Mouse (Mus musculus) sigmoid colon, adult 10 weeks (tissue): ENCODE measurements around the gene Acp5. TPM values are rescaled to one million over a fixed set of nuclear protein-coding genes. Genes with fewer than 3 reads are reported as not detected.

Source experiments
- polyA plus RNA-seq: library from polyadenylated mRNA; stranded (reverse); fragments of 350-450 nt; fragmentation: Illumina TruSeq; extraction: RNeasy Lipid Tissue Mini Kit (QIAGEN cat#74804); gene quantifications from one replicate; pipeline ENCODE4 v1.2.3, GENCODE M21; 2014; ENCODE audit warnings: low read depth, low replicate concordance

The Acp5 gene
- polyA plus RNA-seq: 16.7 TPM

DNA sequence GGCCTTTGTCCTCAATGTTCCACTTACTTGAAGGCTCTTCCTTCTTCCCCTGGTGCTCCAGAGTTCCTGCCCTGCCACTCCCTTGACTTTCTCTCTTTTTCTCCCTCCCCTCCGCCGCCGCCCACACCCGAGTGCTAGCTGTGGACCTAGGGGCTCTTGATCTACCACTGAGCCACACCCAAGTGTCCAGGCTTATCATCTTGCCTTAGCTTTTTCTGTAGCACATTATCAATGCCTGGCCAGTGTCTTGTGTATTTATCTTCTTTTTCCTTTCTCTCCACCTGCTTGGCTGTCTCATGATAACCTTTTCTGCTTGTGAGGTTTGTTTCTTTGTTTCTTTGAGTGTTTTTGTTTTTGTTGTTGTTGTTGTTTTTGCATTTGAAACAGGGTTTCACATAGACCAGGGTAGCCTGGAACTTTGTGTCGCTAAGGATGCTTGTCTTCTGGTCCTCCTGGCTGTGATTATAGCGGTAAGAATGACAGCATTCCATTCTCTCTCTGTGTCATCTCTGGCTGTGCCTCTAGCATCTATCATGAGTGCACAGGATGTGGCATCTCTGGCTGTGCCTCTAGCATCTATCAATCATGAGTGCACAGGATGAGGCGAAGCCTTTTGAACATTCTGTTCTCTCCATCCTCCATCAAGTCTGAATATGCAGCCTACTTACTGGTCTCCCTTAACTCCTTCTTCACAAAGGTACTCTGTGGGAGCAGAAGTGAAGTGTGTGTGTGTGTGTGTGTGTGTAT lies at the start of gene Acp5:
Acp5 (minus strand) TSS at position 68 of the 747 bp plus-strand sequence.

DNA sequence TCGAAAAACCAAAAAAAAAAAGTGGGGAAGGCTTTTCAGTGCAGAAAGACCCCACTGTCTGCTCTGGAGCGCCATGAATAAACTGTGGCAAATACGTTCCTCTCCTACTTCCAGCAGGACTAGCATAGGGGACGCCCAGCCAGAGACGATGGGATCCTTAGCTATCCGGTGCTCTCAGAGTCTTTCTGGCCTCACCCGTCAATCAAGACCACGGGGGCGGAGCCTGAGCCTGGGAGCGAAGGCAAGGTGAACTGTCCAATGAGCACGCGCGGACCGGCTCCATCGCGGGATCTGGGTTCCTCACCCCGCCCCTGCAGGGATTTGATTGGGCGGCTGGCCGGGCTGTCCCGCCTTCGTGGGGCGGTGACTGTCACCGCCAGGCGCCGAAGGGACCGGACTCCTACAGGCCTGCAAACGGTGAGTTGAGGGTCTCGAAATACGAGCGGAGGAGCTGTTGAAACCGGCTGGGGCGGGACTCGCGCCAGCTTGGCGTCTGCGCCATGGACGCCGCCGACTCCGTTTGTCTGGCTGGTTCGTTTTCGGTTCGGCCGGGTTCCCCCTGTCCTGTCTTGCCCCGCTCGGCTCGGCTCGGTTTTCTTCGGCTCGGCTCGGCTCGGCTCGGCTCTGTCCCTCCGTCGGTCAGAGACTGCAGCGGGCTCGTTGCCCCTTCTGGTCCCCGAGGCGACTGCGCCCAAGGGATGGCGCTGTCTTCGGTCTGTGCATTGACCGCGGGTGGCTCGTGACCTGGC lies 21.2 kb upstream of the Acp5 start, which contains the start of gene Pigyl:
Pigyl (plus strand) TSS at position 350 of the 749 bp plus-strand sequence.

DNA sequence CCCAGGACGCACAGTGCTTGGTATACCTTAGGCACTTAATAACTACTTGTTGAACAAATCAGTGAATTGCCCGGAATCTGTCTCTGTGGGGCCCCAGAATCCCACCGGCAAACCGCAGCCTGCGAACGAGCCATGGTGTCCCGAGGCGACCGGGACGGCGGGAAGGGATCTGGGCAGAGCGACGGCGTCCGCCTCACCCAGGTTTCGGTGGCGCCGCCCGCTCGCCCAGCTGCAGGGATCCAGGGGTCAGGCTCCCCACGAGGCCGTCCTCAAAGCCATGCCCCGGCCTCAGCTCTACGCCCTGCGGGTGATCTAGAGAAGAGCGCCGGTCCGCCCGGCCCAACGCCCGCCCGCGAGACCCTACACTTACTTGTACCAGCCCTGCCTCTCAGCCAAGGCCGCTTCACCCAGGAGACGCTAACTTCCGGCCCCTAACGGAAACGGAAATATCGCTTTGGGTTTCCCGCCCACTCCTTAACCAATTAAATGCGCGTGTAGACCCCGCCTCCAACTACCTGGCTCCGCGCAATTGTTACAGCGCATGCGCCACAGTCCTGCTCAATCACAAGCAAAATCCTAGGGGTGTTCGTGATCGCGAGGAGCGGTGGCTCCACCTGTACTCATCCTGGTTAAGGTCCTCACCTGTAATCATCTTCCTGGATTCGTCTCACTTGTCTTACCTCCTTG lies 18.6 kb downstream of the Acp5 start, which contains the start of gene Elof1:
Elof1 (minus strand) TSS at position 433 of the 687 bp plus-strand sequence.

DNA sequence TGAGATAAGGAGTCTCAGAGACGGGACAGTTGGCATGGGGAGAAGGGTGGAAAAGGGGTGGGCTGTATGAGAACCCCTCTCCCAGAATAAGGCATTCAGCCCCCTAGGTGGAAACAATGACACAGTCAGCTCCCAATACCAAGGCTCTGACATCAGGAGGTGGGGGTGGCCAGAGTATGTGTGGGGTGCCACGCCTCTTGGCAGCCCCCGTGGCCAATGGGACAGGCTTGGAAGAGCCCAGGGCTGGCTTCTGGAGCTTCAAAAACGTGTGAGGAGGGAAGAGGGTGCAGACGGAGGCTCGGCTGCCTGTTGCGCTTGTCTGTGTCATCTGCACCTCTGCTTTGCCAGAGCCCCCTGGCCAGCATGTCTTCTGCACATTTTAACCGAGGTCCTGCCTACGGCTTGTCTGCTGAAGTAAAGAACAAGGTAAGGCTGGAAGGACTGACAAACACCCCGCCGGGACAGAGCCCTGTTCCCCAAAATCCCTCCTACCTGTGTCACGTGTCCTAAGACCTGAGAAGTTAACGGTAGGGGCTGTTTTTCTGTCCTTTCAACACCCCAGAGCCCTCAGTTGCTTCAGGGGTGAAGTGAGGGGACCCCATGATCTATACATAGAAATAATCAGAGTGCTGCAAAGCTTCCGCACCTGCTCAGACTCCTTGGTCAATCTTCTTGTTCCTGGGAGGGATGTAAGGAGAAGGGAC lies 36.4 kb downstream of the Acp5 start, which contains the start of gene Cnn1:
Cnn1 (plus strand) TSS at position 224 of the 704 bp plus-strand sequence.

DNA sequence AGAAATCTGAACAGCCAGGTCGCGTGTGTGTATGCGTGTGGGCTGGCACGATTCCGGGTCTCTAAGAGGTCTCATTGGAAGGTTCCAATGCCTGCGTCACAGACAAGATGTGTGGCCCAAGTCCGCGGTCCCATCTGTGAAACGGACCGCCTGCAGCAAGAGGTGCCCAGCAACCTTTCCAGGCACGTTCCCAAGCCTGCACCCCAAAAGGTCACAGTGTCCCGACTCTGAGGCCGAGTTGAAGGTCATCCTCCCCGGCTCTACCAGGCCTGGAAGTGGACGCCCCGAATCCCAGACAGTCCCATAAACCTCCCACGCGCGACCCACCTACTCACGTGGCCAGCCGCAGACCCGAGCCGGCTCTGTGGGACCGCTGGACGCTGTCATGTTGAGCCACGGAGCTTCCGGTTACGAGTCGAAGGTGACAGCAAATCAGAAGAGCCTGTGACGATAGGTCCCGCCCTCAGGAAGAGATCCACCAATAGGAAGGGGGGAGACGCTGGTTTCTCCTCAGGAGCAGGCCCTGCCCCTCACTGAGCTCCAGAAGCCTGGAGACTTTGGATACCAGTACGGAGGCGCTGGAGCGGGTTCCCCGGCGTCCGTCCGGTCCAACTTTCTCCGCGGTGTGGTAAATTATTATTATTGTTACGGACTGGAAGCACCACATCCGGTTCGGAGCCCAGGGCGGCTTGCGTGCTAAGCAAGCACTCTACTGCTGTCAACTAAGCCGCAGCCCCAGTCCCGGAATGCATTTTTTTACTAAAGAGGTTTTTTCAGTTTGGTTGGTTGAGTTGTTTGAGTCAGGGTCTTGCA lies 50.3 kb downstream of the Acp5 start, which contains the start of gene Ecsit:
Ecsit (minus strand) TSS at position 417 of the 813 bp plus-strand sequence.

Other genes starting within 250 kb of the Acp5 start
- gene Rab3d, start 217.5 kb downstream of the Acp5 start, polyA plus RNA-seq: 24.2 TPM
- 0.91 TPM for gene Ccdc159, start 208.2 kb downstream of the Acp5 start, polyA plus RNA-seq
- 1.8 TPM for gene Tmem205, start 208.2 kb downstream of the Acp5 start, polyA plus RNA-seq
- 0.32 TPM for gene Plppr2, start 198.7 kb downstream of the Acp5 start, polyA plus RNA-seq
- 4.6 TPM for gene Swsap1, start 180.0 kb downstream of the Acp5 start, polyA plus RNA-seq
- not detected for gene Epor, start 172.2 kb downstream of the Acp5 start, polyA plus RNA-seq
- gene Rgl3, start 146.3 kb downstream of the Acp5 start, polyA plus RNA-seq: 0.63 TPM
- gene Ccdc151, start 133.1 kb downstream of the Acp5 start, polyA plus RNA-seq: not detected
- gene Prkcsh, start 132.9 kb downstream of the Acp5 start, polyA plus RNA-seq: 7.0 TPM
- gene Elavl3, start 83.7 kb downstream of the Acp5 start, polyA plus RNA-seq: 0.85 TPM
- not detected for gene Gm49318, start 64.5 kb downstream of the Acp5 start, polyA plus RNA-seq
- 0.19 TPM for gene Zfp653, start 64.3 kb downstream of the Acp5 start, polyA plus RNA-seq
- 2.6 TPM for gene Ecsit, start 50.3 kb downstream of the Acp5 start, polyA plus RNA-seq
- gene Cnn1, start 36.5 kb downstream of the Acp5 start, polyA plus RNA-seq: 819 TPM
- 5.2 TPM for gene Elof1, start 18.5 kb downstream of the Acp5 start, polyA plus RNA-seq
- 3.3 TPM for gene Pigyl, start 21.1 kb upstream of the Acp5 start, polyA plus RNA-seq
- 0.13 TPM for gene Zfp872, start 52.4 kb upstream of the Acp5 start, polyA plus RNA-seq
- 81.4 TPM for gene Zfp809, start 90.0 kb upstream of the Acp5 start, polyA plus RNA-seq
- gene Zfp599, start 124.2 kb upstream of the Acp5 start, polyA plus RNA-seq: 8.6 TPM
- 24.0 TPM for gene Zfp810, start 171.9 kb upstream of the Acp5 start, polyA plus RNA-seq